Mouse (Mus musculus) cortical plate, adult 2 months (tissue): ENCODE measurements around the gene Fbn1. TPM values are rescaled to one million over a fixed set of nuclear protein-coding genes. Genes with fewer than 3 reads are reported as not detected.

Experiments used
- H3K27ac ChIP-seq: fragments of 200-500 bp; 2 replicates; pipeline ENCODE4 v1.5.1; 2012; ENCODE audit warnings: low read length, control low read depth, inconsistent platforms; ENCODE audit not compliant: insufficient read depth
- H3K4me1 ChIP-seq: fragments of 200-500 bp; 2 replicates; pipeline ENCODE4 v1.6.1; 2011; ENCODE audit warnings: low read length; ENCODE audit not compliant: control insufficient read depth, insufficient read depth
- H3K4me3 ChIP-seq: fragments of 200-500 bp; 2 replicates; pipeline ENCODE4 v1.5.1; 2011; ENCODE audit warnings: mild to moderate bottlenecking, low read length, control low read depth; ENCODE audit not compliant: insufficient read depth
- CTCF ChIP-seq: fragments of 200-500 bp; IDR thresholded peaks from 2 replicates; pipeline ENCODE4 v1.5.1; 2011; ENCODE audit warnings: mild to moderate bottlenecking, control low read depth, low read length; ENCODE audit not compliant: insufficient read depth; ENCODE audit errors: extremely low read depth
- POLR2A ChIP-seq: fragments of 200-500 bp; IDR thresholded peaks from 2 replicates; pipeline ENCODE4 v1.6.1; 2011; ENCODE audit warnings: mild to moderate bottlenecking, low read length, control low read depth; ENCODE audit not compliant: insufficient read depth; ENCODE audit errors: extremely low read depth
- polyA plus RNA-seq: library from polyadenylated mRNA; depleted of rRNA; stranded (reverse); fragments of >200 nt; gene quantifications from 2 replicates; pipeline ENCODE4 v1.2.3, GENCODE M21; 2012

The Fbn1 gene
- polyA plus RNA-seq, 1 experiment: 1.5 TPM

- H3K27ac ChIP-seq: no peak within 1 kb of the TSS
- TF ChIP-seq CTCF (no peak), POLR2A (no peak)
- peak within 1 kb of the TSS; percentile 67 for H3K4me3 ChIP-seq
- no peaks in the 10 kb centered on the region for H3K4me1 ChIP-seq
Measured at GRCm38 (mm10) chr2:125505006-125505745, 2.6 kb downstream of the Fbn1 start, which contains the start of gene Gm9913. Gm9913 (plus strand) TSS chr2:125505089.

- Histone ChIP-seq H3K4me1 (no peaks in the 10 kb centered on the region), H3K4me3 (no peak overlapping the region), H3K27ac (no peak overlapping the region)
- no peak for TF ChIP-seq CTCF
- no peak for TF ChIP-seq POLR2A
Measured at GRCm38 (mm10) chr2:125501526-125501925, 6.3 kb downstream of the Fbn1 start.

- H3K27ac ChIP-seq: no peak overlapping the region
- H3K4me1 ChIP-seq: no peaks in the 10 kb centered on the region
- TF ChIP-seq POLR2A (no peak), CTCF (no peak)
- no peak overlapping the region for H3K4me3 ChIP-seq
Measured at GRCm38 (mm10) chr2:125498216-125498615, 9.6 kb downstream of the Fbn1 start.

- H3K4me1 ChIP-seq: no peaks in the 10 kb centered on the region
- H3K4me3 ChIP-seq: no peak overlapping the region
- H3K27ac ChIP-seq: no peak overlapping the region
- no peak for TF ChIP-seq POLR2A
Measured at GRCm38 (mm10) chr2:125496696-125497095, 11.1 kb downstream of the Fbn1 start.

- no peak for TF ChIP-seq CTCF
- TF ChIP-seq POLR2A: no peak
- Histone ChIP-seq H3K27ac (no peak overlapping the region), H3K4me1 (no peaks in the 10 kb centered on the region), H3K4me3 (no peak overlapping the region)
Measured at GRCm38 (mm10) chr2:125494831-125495812, 12.7 kb downstream of the Fbn1 start.

GRCm38 (mm10) chr2:125494291-125494690 is 13.5 kb downstream of the Fbn1 start:
- TF ChIP-seq POLR2A (no peak), CTCF (no peak)
- H3K27ac ChIP-seq: no peak overlapping the region
- no peaks in the 10 kb centered on the region for H3K4me1 ChIP-seq
- H3K4me3 ChIP-seq: no peak overlapping the region

- no peaks in the 10 kb centered on the region for H3K4me1 ChIP-seq
- H3K4me3 ChIP-seq: no peak overlapping the region
- TF ChIP-seq POLR2A (no peak), CTCF (no peak)
- H3K27ac ChIP-seq: no peak overlapping the region
Measured at GRCm38 (mm10) chr2:125492050-125492900, 15.5 kb downstream of the Fbn1 start.

GRCm38 (mm10) chr2:125489979-125490378 is 17.8 kb downstream of the Fbn1 start:
- Histone ChIP-seq H3K4me3 (no peak overlapping the region), H3K27ac (no peak overlapping the region), H3K4me1 (no peaks in the 10 kb centered on the region)
- no peak for TF ChIP-seq POLR2A
- no peak for TF ChIP-seq CTCF

GRCm38 (mm10) chr2:125484910-125485309 is 22.9 kb downstream of the Fbn1 start:
- H3K27ac ChIP-seq: no peak overlapping the region
- H3K4me1 ChIP-seq: peaks cover 7% of the 10 kb centered on the region
- TF ChIP-seq CTCF: no peak
- H3K4me3 ChIP-seq: no peak overlapping the region
